Mouse (Mus musculus): ENCODE data around the gene Tmprss4.

The Tmprss4 gene

GRCm38 (mm10) chr9:45136442-45137169 lies 67.3 kb downstream of the Tmprss4 start:
- DNase-seq = no peak

GRCm38 (mm10) chr9:45133484-45134310 lies 70.2 kb downstream of the Tmprss4 start:
- DNase-seq = peak; percentile 76

DNA sequence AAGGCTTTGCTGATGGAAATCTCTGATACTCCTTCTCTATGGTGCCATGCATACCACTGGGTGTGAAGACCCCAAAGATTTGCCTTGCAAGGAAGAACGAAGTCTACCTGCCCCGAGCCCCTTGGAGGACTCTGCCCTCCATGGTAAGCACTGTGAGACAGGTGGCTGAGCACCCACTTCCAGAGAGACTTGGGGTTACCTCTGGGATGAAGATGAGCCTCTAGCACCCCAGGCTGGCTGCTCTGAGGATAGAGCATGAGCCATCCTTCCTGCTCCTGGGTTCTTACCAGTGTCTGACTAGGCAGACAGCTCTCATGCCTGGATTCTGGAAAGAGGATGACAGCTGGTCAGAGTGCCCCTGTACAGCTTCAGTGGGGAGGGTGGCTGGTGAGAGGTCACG lies 73.8 kb downstream of the Tmprss4 start:
- no peak for DNase-seq

DNA sequence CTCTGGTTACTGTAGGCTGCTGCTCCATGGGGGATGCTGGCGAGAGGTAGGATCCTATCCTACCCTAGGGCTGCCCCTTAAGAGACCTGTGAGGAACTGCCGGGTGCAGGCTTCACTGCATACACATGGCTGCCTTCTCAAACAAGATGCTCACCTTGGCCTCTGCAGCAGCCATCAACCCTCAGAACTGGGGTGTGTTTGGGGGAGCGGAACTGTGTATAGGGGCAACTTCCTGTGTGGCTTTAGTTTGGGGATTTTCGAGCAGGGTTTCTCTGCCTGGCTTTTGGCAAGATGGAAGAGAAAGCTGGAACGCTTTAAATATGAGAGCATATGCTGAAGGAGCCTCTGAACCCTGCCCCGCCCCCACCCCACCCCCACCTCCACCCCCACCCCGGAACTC lies 77.0 kb downstream of the Tmprss4 start:
- DNase-seq = no peak

GRCm38 (mm10) chr9:45125211-45125610 lies 78.7 kb downstream of the Tmprss4 start:
- DNase-seq = no peak

Data from kidney, adult 9 months (tissue).